Mouse (Mus musculus) spleen, adult 2 months (tissue): ENCODE results near the gene Atf2.

ENCODE experiments used
- CTCF ChIP-seq: fragments of 200-500 bp; IDR thresholded peaks from 2 replicates; pipeline ENCODE4 v1.5.1; 2011; ENCODE audit warnings: mild to moderate bottlenecking, inconsistent platforms; ENCODE audit not compliant: insufficient read depth, insufficient read length, insufficient replicate concordance; ENCODE audit errors: extremely low read depth
- POLR2A ChIP-seq: fragments of 200-500 bp; IDR thresholded peaks from 2 replicates; pipeline ENCODE4 v1.6.1; 2011; ENCODE audit warnings: low read depth, low read length, inconsistent platforms

GRCm38 (mm10) chr2:73818742-73819141, 73.7 kb downstream of the Atf2 start:
- no peak for TF ChIP-seq CTCF
- TF ChIP-seq POLR2A, result no peak
